Mouse (Mus musculus): ENCODE data around the gene Pex3.

The Pex3 gene

GRCm38 (mm10) chr10:13534751-13535150 is 18.2 kb downstream of the Pex3 start:
- peak; percentile 14 to 28 for DNase-seq

GRCm38 (mm10) chr10:13528155-13528554 is 24.8 kb downstream of the Pex3 start:
- no peak for DNase-seq

GRCm38 (mm10) chr10:13521857-13522256 is 31.1 kb downstream of the Pex3 start:
- no peak for DNase-seq

GRCm38 (mm10) chr10:13502371-13502770 is 50.6 kb downstream of the Pex3 start:
- no peak for DNase-seq

- peak in 1 of 2 experiments; percentile 17 for DNase-seq
Measured at GRCm38 (mm10) chr10:13501533-13501932, 51.4 kb downstream of the Pex3 start.

GRCm38 (mm10) chr10:13500938-13501496 is 51.9 kb downstream of the Pex3 start:
- peak; percentile 80 for DNase-seq

GRCm38 (mm10) chr10:13500473-13500872 is 52.5 kb downstream of the Pex3 start:
- peak in 1 of 2 experiments; percentile 7 for DNase-seq

- no peak for DNase-seq
Measured at GRCm38 (mm10) chr10:13499331-13499730, 53.6 kb downstream of the Pex3 start, which contains the start of gene Fuca2. Gene Fuca2, plus strand, starts transcription at chr10:13499540.

- no peak for DNase-seq
Measured at GRCm38 (mm10) chr10:13496315-13496714, 56.6 kb downstream of the Pex3 start.

- no peak for DNase-seq
Measured at GRCm38 (mm10) chr10:13493978-13494686, 58.8 kb downstream of the Pex3 start.

GRCm38 (mm10) chr10:13489671-13490070 is 63.3 kb downstream of the Pex3 start:
- no peak for DNase-seq

- DNase-seq, result no peak
Measured at GRCm38 (mm10) chr10:13485958-13486357, 67.0 kb downstream of the Pex3 start.

- no peak for DNase-seq
Measured at GRCm38 (mm10) chr10:13479341-13479740, 73.6 kb downstream of the Pex3 start.

GRCm38 (mm10) chr10:13475121-13475520 is 77.8 kb downstream of the Pex3 start:
- no peak for DNase-seq

GRCm38 (mm10) chr10:13474568-13474955 is 78.4 kb downstream of the Pex3 start:
- peak in 1 of 2 experiments; percentile 6 for DNase-seq
